Mouse (Mus musculus) embryonic facial prominence, embryonic 14.5 days (tissue): ENCODE data around the gene Fam13c. TPM values are rescaled to one million over a fixed set of nuclear protein-coding genes. Genes with fewer than 3 reads are reported as not detected.

Experiments used
- ATAC-seq: fragments of 200-750 bp; cut with Nextera tagmentation; 2 replicates; pipeline ENCODE4 v1.8.0; 2017; ENCODE audit warnings: low read depth, moderate number of reproducible peaks, moderate TSS enrichment
- DNase-seq: peaks from one replicate; pipeline ENCODE4 v3.0.0-alpha.2; 2015; ENCODE audit warnings: low spot score
- H3K27ac ChIP-seq: fragments of 300-500 bp; sonication (generic); replicated peaks from 2 replicates; pipeline ENCODE4 v1.5.1; 2014; ENCODE audit warnings: low read depth, mild to moderate bottlenecking, low read length, moderate library complexity
- H3K27me3 ChIP-seq: fragments of 300-500 bp; sonication (generic); replicated peaks from 2 replicates; pipeline ENCODE4 v1.6.1; 2014; ENCODE audit warnings: low read length; ENCODE audit not compliant: control insufficient read depth, insufficient read depth
- H3K36me3 ChIP-seq: fragments of 300-500 bp; sonication (generic); 2 replicates; pipeline ENCODE4 v1.6.1; 2014; ENCODE audit warnings: low read length, mixed read lengths; ENCODE audit not compliant: control insufficient read depth, insufficient read depth
- H3K4me1 ChIP-seq: fragments of 300-500 bp; sonication (generic); 2 replicates; pipeline ENCODE4 v1.6.1; 2014; ENCODE audit warnings: antibody characterized with exemption, low read length; ENCODE audit not compliant: control insufficient read depth, insufficient read depth
- H3K4me2 ChIP-seq: fragments of 300-500 bp; sonication (generic); 2 replicates; pipeline ENCODE4 v1.6.1; 2014; ENCODE audit warnings: low read depth, mild to moderate bottlenecking, low read length, moderate library complexity, mixed read lengths
- H3K4me3 ChIP-seq: fragments of 300-500 bp; sonication (generic); 2 replicates; pipeline ENCODE4 v1.5.1; 2014; ENCODE audit warnings: low read depth, mild to moderate bottlenecking, low read length
- H3K9ac ChIP-seq: fragments of 300-500 bp; sonication (generic); 2 replicates; pipeline ENCODE4 v1.6.1; 2014; ENCODE audit warnings: low read depth, mild to moderate bottlenecking, low read length, moderate library complexity, mixed read lengths
- H3K9me3 ChIP-seq: fragments of 300-500 bp; sonication (generic); 2 replicates; pipeline ENCODE4 v1.6.1; 2016; ENCODE audit warnings: low read length; ENCODE audit not compliant: control insufficient read depth
- WGBS: fragments of 180-500 bp; shearing (Covaris S2); extraction: QIAGEN DNeasy Blood & Tissue Kit; methylation state at CpG from one replicate; pipeline ENCODE4 v1.1.7; 2014; 5-methylcytosine and 5-hydroxymethylcytosine counted together
- polyA plus RNA-seq: library from polyadenylated mRNA; unstranded; fragments of >200 nt; fragmentation: Nextera tagmentation; extraction: Ambion mirVana; gene quantifications from 2 replicates; pipeline ENCODE4 v1.2.1, GENCODE M21; 2014

Gene Fam13c
- polyA plus RNA-seq, 1 experiment from 2014 or later, result 11.8 TPM

DNA sequence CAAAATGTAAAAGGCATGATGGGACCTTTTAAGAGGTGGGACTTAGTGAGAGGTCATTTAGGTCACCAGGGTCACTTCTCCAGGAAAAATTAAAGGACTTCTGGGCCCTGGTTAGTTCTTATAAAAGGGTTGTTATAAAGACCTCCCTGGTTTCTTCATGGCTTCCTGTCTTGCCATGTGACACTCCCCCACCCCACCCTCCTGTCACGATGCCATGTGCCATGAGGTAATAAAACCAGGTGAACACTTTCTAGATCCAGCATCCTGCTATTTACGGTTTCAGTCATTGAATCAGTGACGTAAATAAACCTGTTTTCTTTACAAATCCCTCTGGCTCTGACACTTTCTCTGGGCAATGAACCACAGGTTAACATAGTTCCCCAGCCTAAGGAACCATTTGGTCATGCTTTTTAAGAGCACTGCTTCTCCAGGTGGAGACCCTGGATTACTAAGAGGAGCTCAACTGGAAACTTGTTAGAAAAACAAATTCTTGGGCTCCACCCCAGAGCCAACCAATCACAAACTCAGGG lies 146.7 kb downstream of the Fam13c start:
- H3K36me3 ChIP-seq, result no peaks in the 10 kb centered on the region
- no peaks in the 10 kb centered on the region for H3K27me3 ChIP-seq
- H3K9me3 ChIP-seq, result no peaks in the 10 kb centered on the region
- ATAC-seq, result no peak
- H3K4me2 ChIP-seq, result no peak overlapping the region
- DNase-seq, result no peak
- no peak overlapping the region for H3K9ac ChIP-seq
- H3K4me1 ChIP-seq, result no peaks in the 10 kb centered on the region
- H3K4me3 ChIP-seq, result no peak overlapping the region
- no peak overlapping the region for H3K27ac ChIP-seq
- WGBS, result 62% methylated on average over 3 of the region's 3 CpGs

DNA sequence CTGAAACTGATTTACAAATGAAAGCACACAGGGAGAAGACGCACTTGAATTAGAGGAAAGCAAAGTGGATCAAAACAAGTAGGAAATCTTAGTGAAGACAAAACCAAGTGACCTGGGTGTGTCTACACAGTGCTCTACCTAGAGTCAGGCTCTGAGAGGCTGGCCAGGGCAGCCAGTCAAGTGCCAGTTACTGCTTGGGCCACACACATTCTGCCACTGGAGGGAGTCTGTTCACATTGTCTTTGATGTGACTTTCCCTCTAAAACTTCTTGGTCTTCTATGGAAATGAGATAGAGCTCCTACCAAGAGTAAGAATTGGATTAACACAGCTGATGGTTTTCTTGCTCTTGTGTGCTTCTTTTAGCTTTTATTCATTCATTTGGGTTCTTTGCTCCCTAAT lies 153.7 kb downstream of the Fam13c start:
- Histone ChIP-seq H3K9me3 (no peaks in the 10 kb centered on the region), H3K4me2 (no peak overlapping the region), H3K9ac (no peak overlapping the region), H3K4me3 (no peak overlapping the region), H3K4me1 (peaks cover 4% of the 10 kb centered on the region; the same call in 1 of the 2 replicates), H3K36me3 (no peaks in the 10 kb centered on the region), H3K27ac (no peak overlapping the region), H3K27me3 (peaks cover 6% of the 10 kb centered on the region)
- no peak for ATAC-seq
- DNase-seq, result peak; percentile 2
- 66% methylated on average over 1 of the region's 1 CpGs for WGBS

DNA sequence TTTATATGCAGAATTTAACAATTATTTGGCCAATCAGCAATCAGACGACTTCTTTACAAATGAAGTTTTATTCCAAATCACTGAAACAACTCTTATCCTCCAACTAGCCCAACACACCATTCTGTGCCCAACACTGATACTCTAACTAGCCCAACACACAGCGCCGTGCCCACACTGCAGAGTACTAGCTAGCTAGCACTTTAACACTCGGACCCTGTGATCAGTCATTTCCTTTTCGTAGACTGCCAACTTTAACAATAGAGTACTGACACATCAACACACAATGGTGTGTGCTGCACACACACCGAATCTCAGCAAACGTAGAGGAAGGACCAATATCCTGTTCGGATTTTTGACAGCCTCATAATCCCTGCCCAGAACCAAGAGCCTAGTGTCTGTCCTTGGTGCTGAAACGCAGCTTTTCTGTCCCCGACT lies 157.8 kb downstream of the Fam13c start:
- H3K4me3 ChIP-seq, result peak overlapping the region; percentile 72
- H3K27ac ChIP-seq, result no peak overlapping the region
- WGBS, result 23% methylated on average over 10 of the region's 10 CpGs
- H3K9me3 ChIP-seq, result no peaks in the 10 kb centered on the region
- DNase-seq (peak; percentile 85), ATAC-seq (no peak)
- peaks cover 24% of the 10 kb centered on the region for H3K27me3 ChIP-seq
- no peaks in the 10 kb centered on the region for H3K36me3 ChIP-seq
- peak overlapping the region; percentile 94 for H3K4me2 ChIP-seq
- H3K9ac ChIP-seq, result no peak overlapping the region
- H3K4me1 ChIP-seq, result peaks cover 4% of the 10 kb centered on the region; the same call in 1 of the 2 replicates

DNA sequence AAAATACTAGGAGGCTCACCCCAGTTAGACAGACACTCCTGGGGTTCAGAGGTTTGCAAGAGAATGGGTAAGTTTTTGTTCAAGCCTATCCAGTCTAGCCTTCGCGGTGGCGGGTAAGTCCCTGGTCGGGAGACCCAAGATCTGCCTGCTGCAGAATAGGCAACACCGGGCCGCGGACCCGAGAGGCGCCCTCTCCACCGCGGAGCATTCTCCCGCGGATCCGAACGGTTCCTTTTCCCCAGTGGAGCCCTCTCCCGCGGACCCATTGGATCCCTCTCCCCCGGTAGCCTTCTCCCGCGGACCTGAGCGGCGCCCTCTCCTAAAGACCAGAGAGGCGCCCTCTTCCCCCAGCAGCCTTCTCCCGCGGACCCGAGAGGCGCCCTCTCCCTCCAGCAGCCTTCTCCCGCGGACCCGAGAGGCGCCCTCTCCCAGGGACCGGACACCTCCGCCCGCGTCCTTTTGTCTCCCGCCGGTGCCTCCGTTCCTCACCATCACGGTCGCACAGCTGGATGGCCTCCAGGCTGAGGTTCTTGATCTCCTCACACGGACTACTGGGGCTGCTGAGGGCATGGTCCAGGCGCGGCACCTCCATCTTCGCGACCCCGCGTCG lies 158.3 kb downstream of the Fam13c start:
- Histone ChIP-seq H3K9ac (peak overlapping the region; percentile 51; the same call in 1 of the 2 replicates), H3K36me3 (no peaks in the 10 kb centered on the region), H3K4me2 (peak overlapping the region; percentile 94), H3K9me3 (no peaks in the 10 kb centered on the region), H3K27me3 (peaks cover 24% of the 10 kb centered on the region), H3K4me3 (peak overlapping the region; percentile 72), H3K4me1 (peaks cover 4% of the 10 kb centered on the region; the same call in 1 of the 2 replicates), H3K27ac (no peak overlapping the region)
- DNase-seq, result peak; percentile 19
- under 1% methylated on average over 29 of the region's 48 CpGs for WGBS
- peak; percentile 54 for ATAC-seq

DNA sequence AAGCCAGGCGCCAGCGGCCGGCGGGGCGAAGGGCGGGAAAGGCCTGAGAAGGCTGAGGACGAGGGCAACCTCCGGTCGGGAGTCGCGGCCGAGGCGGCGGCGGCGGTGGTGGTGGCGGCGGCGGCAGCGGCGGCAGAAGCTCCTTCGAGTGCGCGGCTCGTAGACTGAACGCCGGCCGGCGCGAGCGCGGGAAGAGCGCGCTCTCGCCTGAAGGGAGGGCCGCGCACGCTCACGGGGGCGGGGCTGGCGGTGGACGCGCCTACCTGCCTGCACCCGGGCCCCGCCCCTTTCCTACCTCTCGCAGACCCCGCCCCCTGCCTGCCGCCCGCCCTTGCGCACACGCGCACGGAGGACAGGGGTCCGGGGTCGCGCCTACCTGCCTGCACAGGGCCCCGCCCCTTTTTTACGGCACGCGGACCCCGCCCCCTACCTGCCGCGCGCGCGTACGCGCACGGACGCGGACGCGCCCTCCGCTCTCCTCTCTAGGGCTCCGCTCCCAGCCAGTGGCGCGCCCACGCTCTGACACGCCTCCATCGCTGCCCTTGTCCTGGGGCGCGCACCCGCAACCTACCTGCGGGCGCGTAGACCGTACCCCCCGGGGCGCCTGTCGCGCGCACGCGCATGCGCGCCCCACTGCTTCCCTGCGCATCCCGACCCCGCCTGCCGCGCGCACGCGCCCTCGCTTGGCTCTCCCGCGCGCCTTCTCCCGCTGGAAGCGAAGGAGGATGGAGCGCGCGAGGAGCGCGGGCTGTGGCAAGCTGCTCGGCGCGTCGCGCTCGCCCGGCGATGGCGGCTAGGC lies 159.0 kb downstream of the Fam13c start:
- peak; percentile 89 for DNase-seq
- Histone ChIP-seq H3K4me1 (peaks cover 4% of the 10 kb centered on the region; the same call in 1 of the 2 replicates), H3K27ac (0 out of 2 replicates have a peak overlapping the region, but pooled peaks have one; percentile 21), H3K4me2 (peak overlapping the region; percentile 94), H3K4me3 (peak overlapping the region; percentile 72), H3K36me3 (no peaks in the 10 kb centered on the region), H3K27me3 (peaks cover 24% of the 10 kb centered on the region), H3K9ac (peak overlapping the region; percentile 54), H3K9me3 (peaks cover under 1% of the 10 kb centered on the region; the same call in 1 of the 2 replicates)
- WGBS, result under 1% methylated on average over 40 of the region's 124 CpGs
- ATAC-seq, result peak; percentile 95

DNA sequence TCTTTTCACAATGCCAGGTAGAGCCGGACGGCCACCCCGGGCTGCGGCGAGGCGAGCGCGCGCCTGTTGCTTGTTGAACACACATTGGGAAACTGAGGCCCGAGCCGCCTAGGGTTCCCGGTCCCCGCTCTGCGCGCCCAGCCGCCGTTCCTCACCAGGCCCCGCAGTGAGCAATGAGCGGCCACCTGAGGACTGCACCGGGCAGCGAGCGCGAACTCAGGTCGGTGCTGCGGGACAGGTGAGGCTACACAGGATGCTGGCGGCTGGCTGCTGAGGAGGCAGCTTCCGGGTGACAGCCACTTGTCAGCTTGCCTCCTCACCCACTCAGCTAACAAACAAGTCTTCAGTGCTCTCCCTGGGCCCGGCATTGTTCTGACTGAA lies 159.6 kb downstream of the Fam13c start:
- no peaks in the 10 kb centered on the region for H3K36me3 ChIP-seq
- H3K4me2 ChIP-seq, result peak overlapping the region; percentile 94
- peak overlapping the region; percentile 72 for H3K4me3 ChIP-seq
- WGBS, result under 1% methylated on average over 9 of the region's 28 CpGs
- no peak for DNase-seq
- peak; percentile 31; the same call in 1 of the 2 replicates for ATAC-seq
- peaks cover 3% of the 10 kb centered on the region; the same call in 1 of the 2 replicates for H3K9me3 ChIP-seq
- peaks cover 24% of the 10 kb centered on the region for H3K27me3 ChIP-seq
- H3K4me1 ChIP-seq, result peaks cover 4% of the 10 kb centered on the region; the same call in 1 of the 2 replicates
- 0 out of 2 replicates have a peak overlapping the region, but pooled peaks have one; percentile 21 for H3K27ac ChIP-seq
- peak overlapping the region; percentile 54 for H3K9ac ChIP-seq

Other genes starting within 250 kb of the Fam13c start
- 49.9 and 73.9 TPM in 2 replicates for gene Mrln, start 235.8 kb upstream of the Fam13c start, polyA plus RNA-seq
- gene Slc16a9, start 195.4 kb upstream of the Fam13c start, polyA plus RNA-seq, result 6.2 and 7.0 TPM in 2 replicates
- gene Phyhipl, start 215.5 kb downstream of the Fam13c start, polyA plus RNA-seq, result 5.8 and 6.2 TPM in 2 replicates